Mouse (Mus musculus) limb, embryonic 13.5 days (tissue): ENCODE measurements around the gene Sptlc2. TPM values are rescaled to one million over a fixed set of nuclear protein-coding genes. Genes with fewer than 3 reads are reported as not detected.

ENCODE experiments used
- ATAC-seq: fragments of 200-750 bp; cut with Nextera tagmentation; 2 replicates; pipeline ENCODE4 v1.8.0; 2017; ENCODE audit warnings: low read depth, moderate number of reproducible peaks, moderate TSS enrichment; ENCODE audit not compliant: low FRiP score
- H3K27ac ChIP-seq: fragments of 300-500 bp; sonication (generic); 2 replicates; pipeline ENCODE4 v1.5.1; 2015; ENCODE audit warnings: inconsistent platforms, mild to moderate bottlenecking, moderate library complexity
- H3K27me3 ChIP-seq: fragments of 300-500 bp; sonication (generic); 2 replicates; pipeline ENCODE4 v1.6.1; 2015; ENCODE audit warnings: mild to moderate bottlenecking, inconsistent platforms
- H3K36me3 ChIP-seq: fragments of 300-500 bp; sonication (generic); 2 replicates; pipeline ENCODE4 v1.6.1; 2015; ENCODE audit warnings: inconsistent platforms, mild to moderate bottlenecking, moderate library complexity
- H3K4me1 ChIP-seq: fragments of 300-500 bp; sonication (generic); 2 replicates; pipeline ENCODE4 v1.6.1; 2015; ENCODE audit warnings: inconsistent platforms
- H3K4me2 ChIP-seq: fragments of 300-500 bp; sonication (generic); replicated peaks from 2 replicates; pipeline ENCODE4 v1.6.1; 2015; ENCODE audit warnings: inconsistent platforms, mild to moderate bottlenecking, moderate library complexity
- H3K4me3 ChIP-seq: fragments of 300-500 bp; sonication (generic); 2 replicates; pipeline ENCODE4 v1.5.1; 2015; ENCODE audit warnings: moderate library complexity, mild to moderate bottlenecking, inconsistent platforms
- H3K9ac ChIP-seq: fragments of 300-500 bp; sonication (generic); 2 replicates; pipeline ENCODE4 v1.6.1; 2015; ENCODE audit warnings: mild to moderate bottlenecking, inconsistent platforms
- H3K9me3 ChIP-seq: fragments of 300-500 bp; sonication (generic); 2 replicates; pipeline ENCODE4 v1.6.1; 2016; ENCODE audit warnings: inconsistent platforms
- WGBS: fragments of 180-500 bp; shearing (Covaris S2); methylation state at CpG from one replicate; pipeline ENCODE4 v1.1.7; 2015; 5-methylcytosine and 5-hydroxymethylcytosine counted together
- polyA plus RNA-seq: library from polyadenylated mRNA; unstranded; fragments of >200 nt; fragmentation: Nextera tagmentation; extraction: Ambion mirVana; gene quantifications from 2 replicates; pipeline ENCODE4 v1.2.1, GENCODE M21; 2015

Gene Sptlc2
- polyA plus RNA-seq, 1 experiment from 2014 or later, result 78.7 TPM

DNA sequence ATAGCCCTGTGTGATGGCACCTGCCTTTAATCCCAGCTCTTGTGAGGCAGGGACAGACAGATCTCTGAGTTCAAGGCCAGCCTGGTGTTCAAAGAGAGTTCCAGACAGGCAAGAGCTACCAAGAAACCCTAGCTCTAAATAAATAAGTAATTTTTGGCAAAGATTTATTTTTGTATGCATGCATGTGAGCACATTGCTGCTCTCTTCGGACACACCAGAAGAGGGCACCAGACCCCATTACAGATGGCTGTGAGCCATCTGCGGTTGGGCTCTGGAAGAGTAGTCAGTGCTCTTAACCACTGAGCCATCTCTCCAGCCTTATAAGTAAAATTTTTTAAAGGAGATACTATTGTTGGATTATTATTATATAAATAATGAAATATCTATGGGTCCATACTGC lies 40.6 kb downstream of the Sptlc2 start:
- no peak overlapping the region for H3K9ac ChIP-seq
- no peak overlapping the region for H3K4me3 ChIP-seq
- ATAC-seq, result no peak
- no peaks in the 10 kb centered on the region for H3K27me3 ChIP-seq
- 90% methylated on average over 2 of the region's 2 CpGs for WGBS
- H3K27ac ChIP-seq, result no peak overlapping the region
- no peak overlapping the region for H3K4me2 ChIP-seq
- H3K9me3 ChIP-seq, result no peaks in the 10 kb centered on the region
- no peaks in the 10 kb centered on the region for H3K4me1 ChIP-seq
- peaks cover 32% of the 10 kb centered on the region for H3K36me3 ChIP-seq

DNA sequence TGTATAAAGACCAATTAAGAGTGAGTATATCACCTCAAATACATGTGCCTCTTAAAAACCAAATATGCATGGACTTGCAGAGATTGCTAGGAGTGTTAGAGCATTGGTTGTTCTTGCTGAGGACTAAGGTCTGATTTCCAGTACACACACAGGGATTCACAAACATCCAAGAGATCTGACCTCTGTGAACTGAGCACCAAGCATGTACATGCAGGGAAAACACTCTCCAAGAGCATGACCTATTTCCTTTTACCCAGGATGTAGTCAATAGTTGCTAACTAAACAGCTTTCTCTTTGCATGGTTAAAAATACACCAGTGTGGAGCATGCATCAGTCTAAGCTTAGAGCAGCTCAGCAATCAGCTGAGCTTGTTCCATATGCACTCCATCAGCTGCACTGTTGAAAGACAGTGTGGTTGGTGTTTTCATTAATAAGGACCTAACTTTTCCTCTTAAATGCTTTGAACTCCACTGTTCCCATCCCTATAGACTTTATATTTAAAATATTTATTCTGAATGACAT lies 45.0 kb downstream of the Sptlc2 start:
- ATAC-seq, result no peak
- Histone ChIP-seq H3K9me3 (no peaks in the 10 kb centered on the region), H3K4me2 (no peak overlapping the region), H3K4me1 (no peaks in the 10 kb centered on the region), H3K27ac (no peak overlapping the region), H3K27me3 (no peaks in the 10 kb centered on the region), H3K4me3 (no peak overlapping the region), H3K9ac (no peak overlapping the region), H3K36me3 (peaks cover 45% of the 10 kb centered on the region)

DNA sequence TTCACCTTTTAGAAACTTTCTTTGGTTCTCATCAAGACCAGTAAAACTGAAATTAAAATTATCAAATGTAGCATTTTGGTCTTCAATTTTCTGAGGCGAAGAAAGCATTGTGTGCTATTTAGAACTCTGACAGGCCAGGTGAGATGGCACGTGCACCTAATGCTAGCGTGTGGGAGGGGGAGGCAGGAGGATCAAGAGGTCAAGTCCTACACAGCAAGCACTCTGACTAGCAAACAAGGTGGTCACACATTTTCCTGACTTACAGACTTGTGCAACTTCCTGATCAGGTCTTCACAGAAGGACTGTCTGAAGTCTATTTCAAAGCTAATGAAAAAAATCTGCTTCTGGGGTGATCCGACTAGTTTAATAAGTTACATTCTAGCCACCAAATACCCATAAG lies 50.1 kb downstream of the Sptlc2 start:
- H3K27me3 ChIP-seq, result no peaks in the 10 kb centered on the region
- H3K27ac ChIP-seq, result no peak overlapping the region
- H3K9me3 ChIP-seq, result no peaks in the 10 kb centered on the region
- H3K4me2 ChIP-seq, result no peak overlapping the region
- peaks cover 25% of the 10 kb centered on the region for H3K36me3 ChIP-seq
- WGBS, result 81% methylated on average over 4 of the region's 4 CpGs
- no peak overlapping the region for H3K9ac ChIP-seq
- H3K4me3 ChIP-seq, result no peak overlapping the region
- no peak for ATAC-seq
- H3K4me1 ChIP-seq, result no peaks in the 10 kb centered on the region

- Histone ChIP-seq H3K9me3 (no peaks in the 10 kb centered on the region), H3K36me3 (peaks cover 14% of the 10 kb centered on the region; the same call in 1 of the 2 replicates), H3K9ac (no peak overlapping the region), H3K4me2 (no peak overlapping the region), H3K27me3 (no peaks in the 10 kb centered on the region), H3K4me3 (no peak overlapping the region), H3K4me1 (peaks cover 23% of the 10 kb centered on the region), H3K27ac (no peak overlapping the region)
- ATAC-seq, result no peak
- WGBS, result 30% methylated on average over 2 of the region's 2 CpGs
Observed at GRCm38 (mm10) chr12:87334886-87335285, 53.3 kb downstream of the Sptlc2 start.

DNA sequence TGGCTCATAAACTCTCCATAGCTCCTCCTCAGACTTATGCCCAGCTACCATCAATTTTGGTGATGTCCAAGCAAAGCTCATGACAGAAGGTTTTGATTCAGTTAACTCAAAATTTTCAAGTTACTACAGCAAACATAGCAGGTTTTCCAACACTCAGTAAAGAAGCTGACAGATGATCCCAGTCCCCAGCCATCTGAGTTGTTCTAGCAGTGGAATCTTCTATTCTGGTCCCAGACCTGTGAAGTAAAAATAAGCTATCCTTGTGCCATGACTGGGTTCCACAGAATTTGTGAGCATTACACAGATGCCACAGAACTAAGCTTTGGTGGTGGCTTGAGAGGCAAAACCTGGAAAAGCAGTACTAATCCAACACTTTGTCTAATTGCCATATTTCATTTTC lies 54.4 kb downstream of the Sptlc2 start:
- H3K4me3 ChIP-seq, result no peak overlapping the region
- H3K27ac ChIP-seq, result no peak overlapping the region
- peaks cover 13% of the 10 kb centered on the region for H3K36me3 ChIP-seq
- no peaks in the 10 kb centered on the region for H3K9me3 ChIP-seq
- H3K4me2 ChIP-seq, result no peak overlapping the region
- no peaks in the 10 kb centered on the region for H3K27me3 ChIP-seq
- no peak for ATAC-seq
- peaks cover 30% of the 10 kb centered on the region for H3K4me1 ChIP-seq
- no peak overlapping the region for H3K9ac ChIP-seq

GRCm38 (mm10) chr12:87332511-87332910 lies 55.6 kb downstream of the Sptlc2 start:
- Histone ChIP-seq H3K4me1 (peaks cover 39% of the 10 kb centered on the region), H3K9ac (no peak overlapping the region), H3K9me3 (no peaks in the 10 kb centered on the region), H3K27ac (no peak overlapping the region), H3K27me3 (no peaks in the 10 kb centered on the region), H3K4me3 (no peak overlapping the region), H3K4me2 (no peak overlapping the region), H3K36me3 (peaks cover 9% of the 10 kb centered on the region)
- 77% methylated on average over 4 of the region's 4 CpGs for WGBS
- no peak for ATAC-seq

GRCm38 (mm10) chr12:87331908-87332307 lies 56.2 kb downstream of the Sptlc2 start:
- no peak overlapping the region for H3K27ac ChIP-seq
- H3K9ac ChIP-seq, result no peak overlapping the region
- 42% methylated on average over 5 of the region's 5 CpGs for WGBS
- peaks cover 8% of the 10 kb centered on the region; the same call in 1 of the 2 replicates for H3K36me3 ChIP-seq
- no peaks in the 10 kb centered on the region for H3K27me3 ChIP-seq
- no peak overlapping the region for H3K4me2 ChIP-seq
- no peak for ATAC-seq
- H3K4me1 ChIP-seq, result peaks cover 44% of the 10 kb centered on the region
- no peak overlapping the region for H3K4me3 ChIP-seq
- no peaks in the 10 kb centered on the region for H3K9me3 ChIP-seq

- peaks cover 8% of the 10 kb centered on the region; the same call in 1 of the 2 replicates for H3K36me3 ChIP-seq
- H3K4me3 ChIP-seq, result no peak overlapping the region
- WGBS, result 22% methylated on average over 6 of the region's 6 CpGs
- H3K9ac ChIP-seq, result 0 out of 2 replicates have a peak overlapping the region, but pooled peaks have one; percentile 13
- H3K9me3 ChIP-seq, result no peaks in the 10 kb centered on the region
- no peaks in the 10 kb centered on the region for H3K27me3 ChIP-seq
- no peak for ATAC-seq
- H3K27ac ChIP-seq, result no peak overlapping the region; the same call in 1 of the 2 replicates
- peaks cover 45% of the 10 kb centered on the region for H3K4me1 ChIP-seq
- no peak overlapping the region for H3K4me2 ChIP-seq
Observed at GRCm38 (mm10) chr12:87331053-87331456, 57.1 kb downstream of the Sptlc2 start.

GRCm38 (mm10) chr12:87330213-87330612 lies 57.9 kb downstream of the Sptlc2 start:
- Histone ChIP-seq H3K27ac (no peak overlapping the region), H3K4me3 (no peak overlapping the region), H3K4me1 (peaks cover 45% of the 10 kb centered on the region), H3K9me3 (no peaks in the 10 kb centered on the region), H3K27me3 (no peaks in the 10 kb centered on the region), H3K4me2 (no peak overlapping the region), H3K9ac (no peak overlapping the region), H3K36me3 (peaks cover 4% of the 10 kb centered on the region; the same call in 1 of the 2 replicates)
- WGBS, result 37% methylated on average over 2 of the region's 2 CpGs
- ATAC-seq, result no peak

DNA sequence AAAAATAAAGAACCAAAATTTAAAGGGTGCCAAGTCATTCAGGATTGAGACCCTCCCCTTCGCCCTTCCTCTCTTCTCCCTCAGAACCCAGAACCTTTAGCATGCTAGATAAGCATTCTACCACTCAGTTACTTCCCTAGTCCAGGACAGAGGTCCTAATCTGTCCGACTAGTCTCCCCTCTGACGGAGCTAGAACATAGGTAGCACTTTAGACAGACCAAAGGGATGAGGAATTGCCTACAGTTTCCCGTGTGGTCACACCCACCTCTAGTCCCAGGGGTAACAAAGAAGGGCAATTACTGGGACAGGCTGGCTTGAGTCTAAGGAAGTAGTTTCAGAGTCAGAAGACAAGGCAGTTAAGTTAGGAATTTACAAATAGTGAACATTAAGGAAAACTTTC lies 60.1 kb downstream of the Sptlc2 start:
- H3K4me3 ChIP-seq, result no peak overlapping the region
- H3K9ac ChIP-seq, result no peak overlapping the region; the same call in 1 of the 2 replicates
- H3K27ac ChIP-seq, result no peak overlapping the region
- H3K36me3 ChIP-seq, result peaks cover 10% of the 10 kb centered on the region
- no peaks in the 10 kb centered on the region for H3K27me3 ChIP-seq
- 44% methylated on average over 4 of the region's 4 CpGs for WGBS
- ATAC-seq, result no peak
- H3K4me1 ChIP-seq, result peaks cover 45% of the 10 kb centered on the region
- no peak overlapping the region for H3K4me2 ChIP-seq
- H3K9me3 ChIP-seq, result no peaks in the 10 kb centered on the region

GRCm38 (mm10) chr12:87327610-87328009 lies 60.5 kb downstream of the Sptlc2 start:
- no peak overlapping the region for H3K9ac ChIP-seq
- H3K27me3 ChIP-seq, result no peaks in the 10 kb centered on the region
- WGBS, result 16% methylated on average over 7 of the region's 7 CpGs
- no peak overlapping the region for H3K27ac ChIP-seq
- ATAC-seq, result no peak
- peaks cover 10% of the 10 kb centered on the region for H3K36me3 ChIP-seq
- H3K9me3 ChIP-seq, result no peaks in the 10 kb centered on the region
- H3K4me2 ChIP-seq, result no peak overlapping the region
- no peak overlapping the region for H3K4me3 ChIP-seq
- H3K4me1 ChIP-seq, result peaks cover 45% of the 10 kb centered on the region

GRCm38 (mm10) chr12:87325452-87325851 lies 62.7 kb downstream of the Sptlc2 start:
- Histone ChIP-seq H3K4me2 (no peak overlapping the region), H3K9me3 (no peaks in the 10 kb centered on the region), H3K27ac (no peak overlapping the region), H3K4me3 (no peak overlapping the region), H3K36me3 (peaks cover 16% of the 10 kb centered on the region), H3K9ac (no peak overlapping the region), H3K27me3 (no peaks in the 10 kb centered on the region), H3K4me1 (peaks cover 29% of the 10 kb centered on the region)
- ATAC-seq, result no peak
- 90% methylated on average over 3 of the region's 3 CpGs for WGBS

DNA sequence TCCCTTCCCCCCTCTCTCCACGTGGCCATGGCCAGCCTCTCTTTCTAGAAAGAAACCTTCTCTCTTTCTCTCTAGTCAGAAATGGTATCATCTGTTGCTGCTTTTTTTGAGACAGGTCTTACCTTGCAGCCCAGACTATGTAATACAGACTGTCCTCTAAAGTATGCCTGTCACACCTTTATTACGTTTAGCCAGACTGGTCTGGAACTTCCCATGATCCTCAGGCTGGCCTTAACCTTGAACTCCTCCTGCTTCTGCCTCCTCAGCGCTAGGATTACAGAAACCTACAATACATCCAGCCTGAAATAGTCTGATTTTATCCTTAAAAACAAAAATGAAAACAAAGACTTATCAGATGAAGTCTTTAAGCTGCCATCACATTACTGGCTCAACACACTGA lies 68.9 kb downstream of the Sptlc2 start:
- no peak overlapping the region for H3K27ac ChIP-seq
- no peak overlapping the region for H3K9ac ChIP-seq
- H3K4me2 ChIP-seq, result no peak overlapping the region
- H3K9me3 ChIP-seq, result no peaks in the 10 kb centered on the region
- 93% methylated on average over 3 of the region's 3 CpGs for WGBS
- H3K4me3 ChIP-seq, result no peak overlapping the region
- no peaks in the 10 kb centered on the region for H3K4me1 ChIP-seq
- peaks cover 25% of the 10 kb centered on the region for H3K36me3 ChIP-seq
- ATAC-seq, result no peak
- H3K27me3 ChIP-seq, result no peaks in the 10 kb centered on the region
